Comparison of ENCODE assay signal across 19 mouse cellular contexts in genomic region chr4:103540960-103541359, GRCm38 (mm10).
DNase-seq lines count a peak whose midpoint lies in the region; ATAC-seq and TF ChIP-seq lines count a peak whose summit lies in the region.
"Had no signal": no experiment of that assay in that cellular context is flagged by ENCODE, and none has a peak within 500 bp of the region (broad histone marks: within the 10 kb centered on the region; RNA-seq: fewer than 3 reads in every experiment).

No protein-coding gene starts in this region.

- H3K27ac ChIP-seq in layer of hippocampus, adult 2 months = 0 out of 2 replicates have a peak overlapping the region, but pooled peaks have one; percentile 39
- no peak overlapping the region for H3K27ac ChIP-seq in midbrain, postnatal 0 days (ENCODE audit: low read depth, low read length)
- H3K27ac ChIP-seq in midbrain, embryonic 16.5 days (ENCODE audit: low read length) = no peak overlapping the region
- H3K27ac ChIP-seq: embryonic facial prominence, embryonic 10.5 days; embryonic facial prominence, embryonic 12.5 days; forebrain, embryonic 13.5 days; forebrain, embryonic 15.5 days had no signal

- no peak overlapping the region for H3K4me3 ChIP-seq in layer of hippocampus, adult 2 months
- no peak overlapping the region for H3K4me3 ChIP-seq in midbrain, postnatal 0 days (ENCODE audit: low read depth, low read length)
- no peak overlapping the region for H3K4me3 ChIP-seq in midbrain, embryonic 16.5 days (ENCODE audit: low read depth, low read length)
- H3K4me3 ChIP-seq: embryonic facial prominence, embryonic 10.5 days; embryonic facial prominence, embryonic 12.5 days; forebrain, embryonic 13.5 days; forebrain, embryonic 15.5 days had no signal

- no peaks in the 10 kb centered on the region for H3K27me3 ChIP-seq in midbrain, postnatal 0 days (ENCODE audit: insufficient read depth, low read length)
- H3K27me3 ChIP-seq in midbrain, embryonic 16.5 days (ENCODE audit: control insufficient read depth, insufficient read depth, low read depth, low read length) = no peaks in the 10 kb centered on the region
- H3K27me3 ChIP-seq: embryonic facial prominence, embryonic 12.5 days; forebrain, embryonic 13.5 days; forebrain, embryonic 15.5 days had no signal

- 66% methylated on average over 3 of the region's 3 CpGs for WGBS in midbrain, postnatal 0 days
- 75% methylated on average over 3 of the region's 3 CpGs for WGBS in midbrain, embryonic 16.5 days

- H3K36me3 ChIP-seq in midbrain, postnatal 0 days (ENCODE audit: insufficient read depth, low read length) = no peaks in the 10 kb centered on the region
- no peaks in the 10 kb centered on the region for H3K36me3 ChIP-seq in midbrain, embryonic 16.5 days (ENCODE audit: control insufficient read depth, insufficient read depth, low read length)
- H3K36me3 ChIP-seq: embryonic facial prominence, embryonic 10.5 days; embryonic facial prominence, embryonic 12.5 days; forebrain, embryonic 15.5 days had no signal

- no peak for TF ChIP-seq CTCF in layer of hippocampus, adult 2 months (conservative IDR thresholded peaks at IDR 0.05)
- no peak for TF ChIP-seq CTCF in midbrain, postnatal 0 days (IDR thresholded peaks at IDR 0.05)

- no peak for DNase-seq in frontal cortex, postnatal 36 days (ENCODE audit: low spot score in 2 of 2)
- no peak for DNase-seq in layer of hippocampus, adult 2 months (ENCODE audit: low spot score in 2 of 2)
- DNase-seq in layer of hippocampus, adult 8-10 months (ENCODE audit: low spot score in 2 of 2) = no peak
- peak; percentile 31 for DNase-seq in midbrain, postnatal 0 days (ENCODE audit: low spot score)
- DNase-seq in B cell, adult 2 months = no peak
- DNase-seq: adrenal gland, adult 2 months; adrenal gland, postnatal 10 days; adrenal gland, postnatal 25 days; cerebellum, adult 11-12 months; cerebellum, adult 2 months; cerebellum, adult 9-10 months; cerebellum, postnatal 10 days; cerebellum, postnatal 25 days had no signal

- no peak overlapping the region for H3K4me2 ChIP-seq in midbrain, postnatal 0 days (ENCODE audit: low read depth, low read length, poor library complexity, severe bottlenecking)
- no peak overlapping the region for H3K4me2 ChIP-seq in midbrain, embryonic 16.5 days (ENCODE audit: low read length)
- H3K4me2 ChIP-seq: embryonic facial prominence, embryonic 12.5 days; forebrain, embryonic 13.5 days; forebrain, embryonic 15.5 days had no signal

- no peaks in the 10 kb centered on the region for H3K9me3 ChIP-seq in midbrain, postnatal 0 days (ENCODE audit: low read length)
- H3K9me3 ChIP-seq in midbrain, embryonic 16.5 days (replicated peaks; ENCODE audit: control insufficient read depth, low read length, poor library complexity, severe bottlenecking) = no peaks in the 10 kb centered on the region
- H3K9me3 ChIP-seq: embryonic facial prominence, embryonic 10.5 days; embryonic facial prominence, embryonic 12.5 days; forebrain, embryonic 13.5 days; forebrain, embryonic 15.5 days had no signal

- H3K9ac ChIP-seq in midbrain, postnatal 0 days (replicated peaks; ENCODE audit: low read length, poor library complexity, severe bottlenecking) = no peak overlapping the region
- H3K9ac ChIP-seq in midbrain, embryonic 16.5 days (ENCODE audit: low read depth, low read length) = no peak overlapping the region
- H3K9ac ChIP-seq: embryonic facial prominence, embryonic 12.5 days; forebrain, embryonic 13.5 days; forebrain, embryonic 15.5 days had no signal

- peak; percentile 88 for ATAC-seq in frontal cortex, adult (ENCODE audit: low TSS enrichment)
- ATAC-seq in midbrain, postnatal 0 days (ENCODE audit: low FRiP score) = no peak
- no peak for ATAC-seq in midbrain, embryonic 16.5 days
- ATAC-seq: forebrain, embryonic 13.5 days; forebrain, embryonic 15.5 days had no signal

- no peaks in the 10 kb centered on the region for H3K4me1 ChIP-seq in midbrain, postnatal 0 days (ENCODE audit: insufficient read depth, low read length)
- H3K4me1 ChIP-seq in midbrain, embryonic 16.5 days (ENCODE audit: control insufficient read depth, insufficient read depth, low read length) = no peaks in the 10 kb centered on the region; the same call in 1 of the 2 replicates
- H3K4me1 ChIP-seq: embryonic facial prominence, embryonic 10.5 days; embryonic facial prominence, embryonic 12.5 days had no signal
